Mouse (Mus musculus): ENCODE data around the gene Aes. TPM values are rescaled to one million over a fixed set of nuclear protein-coding genes. Genes with fewer than 3 reads are reported as not detected.

Aes gene
- polyA plus RNA-seq, 1 experiment from 2014 or later, result 683 TPM

DNA sequence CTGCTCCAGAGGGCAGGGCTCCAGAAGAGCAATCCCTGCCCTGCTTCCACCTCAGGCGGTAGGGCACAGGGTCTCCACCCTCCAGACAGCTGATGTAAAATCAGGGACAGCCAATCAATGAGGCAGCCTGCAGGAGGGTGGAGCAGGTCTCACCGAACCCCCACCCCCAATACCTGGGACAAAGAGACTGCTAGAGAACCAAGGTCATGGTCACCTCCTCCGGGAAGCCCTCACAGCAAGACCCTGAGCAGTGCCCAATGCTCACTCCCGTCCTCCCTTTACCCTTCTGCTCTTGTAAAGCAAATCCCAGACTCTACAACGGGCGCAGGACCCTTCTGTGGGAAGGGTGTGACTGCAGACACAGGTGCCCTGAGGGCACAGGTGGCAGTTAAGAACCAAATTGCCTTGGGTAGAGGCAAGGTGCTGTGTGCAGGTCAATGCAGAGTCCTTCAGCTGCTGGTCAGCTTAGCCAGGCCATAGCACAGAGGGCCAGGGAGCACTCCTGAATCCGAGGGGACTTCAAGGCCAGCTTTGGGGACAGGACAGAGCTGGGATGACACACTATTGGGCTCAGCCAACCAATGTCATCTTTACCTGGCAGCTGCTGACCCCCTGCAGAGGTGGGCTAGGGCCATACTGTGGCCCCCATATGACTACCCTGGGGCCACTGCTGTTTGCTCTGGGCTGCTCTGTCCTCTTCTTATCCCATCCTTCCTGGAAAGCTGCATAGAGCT, 16.4 kb upstream of the Aes start:
- WGBS, result 74% methylated on average over 7 of the region's 7 CpGs
- H3K9me3 ChIP-seq (ENCODE audit: control insufficient read depth, low read length), result no peaks in the 10 kb centered on the region
- H3K36me3 ChIP-seq (ENCODE audit: control insufficient read depth, insufficient read depth), result no peaks in the 10 kb centered on the region
- no peak for ATAC-seq
- H3K27me3 ChIP-seq (replicated peaks; ENCODE audit: control insufficient read depth, insufficient read depth, low read length), result no peaks in the 10 kb centered on the region
- H3K9ac ChIP-seq (replicated peaks; ENCODE audit: low read depth, low read length), result 0 out of 2 replicates have a peak overlapping the region, but pooled peaks have one; percentile 8
- no peak overlapping the region for H3K27ac ChIP-seq (ENCODE audit: low read length)
- peaks cover 24% of the 10 kb centered on the region for H3K4me1 ChIP-seq (replicated peaks; ENCODE audit: control insufficient read depth, insufficient read depth, low read length)
- no peak overlapping the region for H3K4me3 ChIP-seq (replicated peaks; ENCODE audit: low read length)
- H3K4me2 ChIP-seq (ENCODE audit: low read length), result peak overlapping the region; percentile 99; the same call in 1 of the 2 replicates

GRCm38 (mm10) chr10:81543633-81544032, 15.7 kb upstream of the Aes start:
- 56% methylated on average over 1 of the region's 1 CpGs for WGBS
- peaks cover 24% of the 10 kb centered on the region for H3K4me1 ChIP-seq (replicated peaks; ENCODE audit: control insufficient read depth, insufficient read depth, low read length)
- peak overlapping the region; percentile 99 for H3K4me2 ChIP-seq (ENCODE audit: low read length)
- H3K9ac ChIP-seq (replicated peaks; ENCODE audit: low read depth, low read length), result peak overlapping the region; percentile 97
- H3K36me3 ChIP-seq (ENCODE audit: control insufficient read depth, insufficient read depth), result no peaks in the 10 kb centered on the region
- H3K4me3 ChIP-seq (replicated peaks; ENCODE audit: low read length), result peak overlapping the region; percentile 93
- ATAC-seq, result no peak
- no peaks in the 10 kb centered on the region for H3K9me3 ChIP-seq (ENCODE audit: control insufficient read depth, low read length)
- H3K27me3 ChIP-seq (replicated peaks; ENCODE audit: control insufficient read depth, insufficient read depth, low read length), result no peaks in the 10 kb centered on the region
- no peak overlapping the region; the same call in 1 of the 2 replicates for H3K27ac ChIP-seq (ENCODE audit: low read length)

DNA sequence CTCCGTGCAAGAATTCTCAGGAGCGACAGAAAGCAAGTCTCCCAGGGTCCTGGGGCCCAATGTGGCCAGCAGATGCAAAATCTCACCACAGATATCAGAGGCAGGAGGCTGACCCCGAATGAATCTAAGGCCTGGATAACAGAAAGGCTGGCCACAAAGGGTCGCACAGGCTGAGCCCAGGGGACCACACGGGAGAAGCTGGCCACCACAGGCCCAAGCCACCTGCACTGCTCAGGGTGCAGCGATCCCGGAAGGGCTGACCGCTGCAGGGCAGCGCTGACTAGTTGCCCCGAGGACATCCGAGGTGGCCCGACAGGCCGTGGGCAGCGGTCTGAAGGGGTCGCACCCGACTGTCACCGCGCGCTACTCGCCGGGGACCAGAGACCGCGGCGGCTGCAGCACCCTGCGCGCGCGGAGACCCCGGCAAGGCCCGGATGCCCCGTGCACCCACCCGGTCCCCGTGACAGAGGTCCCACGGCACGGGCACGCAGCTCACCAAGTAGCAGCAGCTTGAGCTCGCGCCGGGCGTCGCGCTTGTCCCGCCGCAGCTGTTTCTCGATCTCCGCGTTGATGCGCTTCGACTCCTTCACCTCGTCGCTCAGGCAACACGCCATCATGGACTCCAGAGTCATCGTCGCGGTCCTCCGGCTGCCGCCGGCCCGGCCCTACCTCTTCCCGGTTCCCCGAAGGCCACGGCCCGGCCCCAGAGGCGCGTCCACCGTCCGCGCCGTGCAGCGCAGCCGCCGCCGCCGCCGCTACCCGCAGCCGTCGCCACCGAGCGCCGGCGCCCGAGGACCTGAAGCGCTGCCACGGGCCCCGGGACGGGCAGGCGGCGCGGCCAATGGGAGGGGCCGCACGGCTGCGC, 14.8 kb upstream of the Aes start:
- H3K27ac ChIP-seq (ENCODE audit: low read length), result peak overlapping the region; percentile 77
- no peaks in the 10 kb centered on the region for H3K36me3 ChIP-seq (ENCODE audit: control insufficient read depth, insufficient read depth)
- under 1% methylated on average over 92 of the region's 93 CpGs for WGBS
- peak; percentile 29 for ATAC-seq
- H3K4me2 ChIP-seq (ENCODE audit: low read length), result peak overlapping the region; percentile 99
- peaks cover 24% of the 10 kb centered on the region for H3K4me1 ChIP-seq (replicated peaks; ENCODE audit: control insufficient read depth, insufficient read depth, low read length)
- peak overlapping the region; percentile 97 for H3K9ac ChIP-seq (replicated peaks; ENCODE audit: low read depth, low read length)
- H3K27me3 ChIP-seq (replicated peaks; ENCODE audit: control insufficient read depth, insufficient read depth, low read length), result no peaks in the 10 kb centered on the region
- H3K4me3 ChIP-seq (replicated peaks; ENCODE audit: low read length), result peak overlapping the region; percentile 93
- H3K9me3 ChIP-seq (ENCODE audit: control insufficient read depth, low read length), result no peaks in the 10 kb centered on the region

GRCm38 (mm10) chr10:81545161-81545747, 14.0 kb upstream of the Aes start, which contains the start of gene Gna11:
Gna11 (minus strand) TSS chr10:81545190.
- peak within 1 kb of the TSS; percentile 93 for H3K4me3 ChIP-seq (replicated peaks; ENCODE audit: low read length)
- peak within 1 kb of the TSS; percentile 97 for H3K9ac ChIP-seq (replicated peaks; ENCODE audit: low read depth, low read length)
- H3K4me1 ChIP-seq (replicated peaks; ENCODE audit: control insufficient read depth, insufficient read depth, low read length), result peaks cover 24% of the 10 kb centered on the region
- H3K36me3 ChIP-seq (ENCODE audit: control insufficient read depth, insufficient read depth), result no peaks in the 10 kb centered on the region
- H3K27me3 ChIP-seq (replicated peaks; ENCODE audit: control insufficient read depth, insufficient read depth, low read length), result no peaks in the 10 kb centered on the region
- H3K27ac ChIP-seq (ENCODE audit: low read length), result peak within 1 kb of the TSS; percentile 96
- H3K4me2 ChIP-seq (ENCODE audit: low read length), result peak within 1 kb of the TSS; percentile 99
- peak; percentile 98 for ATAC-seq
- no peaks in the 10 kb centered on the region for H3K9me3 ChIP-seq (ENCODE audit: control insufficient read depth, low read length)
- WGBS, result under 1% methylated on average over 49 of the region's 59 CpGs

DNA sequence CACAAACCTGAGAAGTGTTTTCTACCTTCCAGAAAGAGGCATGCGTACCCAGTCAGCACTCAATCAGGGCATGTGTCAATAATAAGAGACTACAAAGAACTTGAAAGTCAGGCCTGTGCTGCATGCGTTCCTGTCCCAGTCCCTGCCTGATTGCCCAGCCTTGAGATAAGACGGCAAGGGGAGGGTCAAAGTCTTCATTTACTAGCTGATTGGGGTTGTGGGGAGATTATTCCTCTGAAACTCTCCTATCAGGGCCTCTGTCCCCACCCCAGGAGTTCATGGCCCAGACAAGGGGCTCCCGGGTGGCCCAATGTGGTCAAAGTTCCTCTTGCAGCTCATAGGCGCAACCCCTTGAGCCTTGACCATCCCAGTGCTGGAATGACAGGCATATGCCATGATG, 13.0 kb upstream of the Aes start:
- H3K9me3 ChIP-seq (ENCODE audit: control insufficient read depth, low read length), result no peaks in the 10 kb centered on the region
- H3K4me3 ChIP-seq (replicated peaks; ENCODE audit: low read length), result no peak overlapping the region
- no peaks in the 10 kb centered on the region for H3K27me3 ChIP-seq (replicated peaks; ENCODE audit: control insufficient read depth, insufficient read depth, low read length)
- H3K4me1 ChIP-seq (replicated peaks; ENCODE audit: control insufficient read depth, insufficient read depth, low read length), result peaks cover 24% of the 10 kb centered on the region
- H3K9ac ChIP-seq (replicated peaks; ENCODE audit: low read depth, low read length), result no peak overlapping the region
- H3K36me3 ChIP-seq (ENCODE audit: control insufficient read depth, insufficient read depth), result no peaks in the 10 kb centered on the region
- H3K27ac ChIP-seq (ENCODE audit: low read length), result no peak overlapping the region
- no peak for ATAC-seq
- 81% methylated on average over 5 of the region's 5 CpGs for WGBS
- H3K4me2 ChIP-seq (ENCODE audit: low read length), result no peak overlapping the region

DNA sequence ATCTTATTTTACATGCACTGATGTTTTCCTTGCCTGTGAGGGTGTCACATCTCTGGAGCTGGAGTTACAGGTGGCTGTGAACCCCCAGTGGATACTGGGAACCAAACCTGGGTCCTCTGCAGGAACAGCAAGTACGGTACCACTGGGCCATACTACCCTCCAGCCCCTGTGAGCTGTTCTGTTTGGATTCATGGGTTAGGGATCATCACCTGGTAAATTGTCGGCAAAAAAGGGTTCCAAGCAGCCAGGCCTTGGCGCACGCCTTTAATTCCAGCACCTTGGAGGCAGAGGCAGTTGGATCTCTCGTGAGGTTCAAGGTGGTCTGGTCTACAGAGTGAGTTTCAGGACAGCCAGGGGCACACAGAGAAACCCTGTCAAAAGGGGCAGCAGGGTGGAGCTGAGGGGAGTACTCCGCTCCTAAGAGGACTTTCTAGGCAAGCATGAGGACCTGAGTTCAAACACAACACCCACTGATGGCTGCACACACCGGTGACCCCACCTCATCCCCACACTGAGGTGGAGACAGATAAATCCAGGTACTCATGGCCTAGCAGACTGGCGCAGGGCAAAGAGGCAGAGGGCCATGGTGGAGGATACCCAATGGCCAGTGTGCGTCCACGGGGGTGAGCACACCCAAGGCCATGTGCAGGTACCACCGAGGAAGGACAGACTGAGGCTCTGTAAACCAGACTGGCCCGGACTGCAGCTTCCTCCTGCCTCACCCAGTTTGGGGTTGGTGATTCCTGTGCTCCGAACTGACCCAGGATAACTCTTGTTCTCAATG, 12.3 kb upstream of the Aes start:
- WGBS, result 91% methylated on average over 13 of the region's 13 CpGs
- no peaks in the 10 kb centered on the region for H3K27me3 ChIP-seq (replicated peaks; ENCODE audit: control insufficient read depth, insufficient read depth, low read length)
- H3K4me2 ChIP-seq (ENCODE audit: low read length), result no peak overlapping the region
- H3K36me3 ChIP-seq (ENCODE audit: control insufficient read depth, insufficient read depth), result no peaks in the 10 kb centered on the region
- no peak overlapping the region for H3K27ac ChIP-seq (ENCODE audit: low read length)
- no peak overlapping the region for H3K9ac ChIP-seq (replicated peaks; ENCODE audit: low read depth, low read length)
- no peak for ATAC-seq
- peaks cover 24% of the 10 kb centered on the region for H3K4me1 ChIP-seq (replicated peaks; ENCODE audit: control insufficient read depth, insufficient read depth, low read length)
- H3K4me3 ChIP-seq (replicated peaks; ENCODE audit: low read length), result no peak overlapping the region
- no peaks in the 10 kb centered on the region for H3K9me3 ChIP-seq (ENCODE audit: control insufficient read depth, low read length)

DNA sequence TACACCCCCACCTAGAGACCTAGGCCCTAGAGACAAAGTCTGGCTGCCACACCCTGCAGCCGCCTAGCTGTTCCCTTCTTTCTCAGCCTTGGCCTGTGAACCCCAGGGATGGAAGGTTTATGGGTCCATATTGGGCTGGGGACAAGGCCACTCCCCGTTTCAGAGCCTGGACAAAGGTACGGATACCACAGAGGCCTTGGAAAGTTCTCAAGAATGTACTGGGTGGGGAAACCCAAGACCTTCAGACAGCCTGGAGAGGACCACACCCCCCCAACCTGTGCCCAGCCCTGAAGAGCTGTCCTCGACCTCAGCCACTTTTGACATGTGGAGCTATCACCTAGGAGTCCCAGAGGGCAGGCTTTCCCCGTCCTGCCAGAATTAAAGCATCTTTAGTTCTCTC, 10.3 kb upstream of the Aes start:
- 65% methylated on average over 5 of the region's 5 CpGs for WGBS
- H3K9ac ChIP-seq (replicated peaks; ENCODE audit: low read depth, low read length), result no peak overlapping the region

GRCm38 (mm10) chr10:81550257-81550656, 9.0 kb upstream of the Aes start:
- Histone ChIP-seq H3K4me2 (ENCODE audit: low read length) (no peak overlapping the region), H3K4me3 (replicated peaks; ENCODE audit: low read length) (no peak overlapping the region), H3K9ac (replicated peaks; ENCODE audit: low read depth, low read length) (no peak overlapping the region), H3K27ac (ENCODE audit: low read length) (no peak overlapping the region), H3K27me3 (replicated peaks; ENCODE audit: control insufficient read depth, insufficient read depth, low read length) (no peaks in the 10 kb centered on the region), H3K4me1 (replicated peaks; ENCODE audit: control insufficient read depth, insufficient read depth, low read length) (peaks cover 4% of the 10 kb centered on the region), H3K9me3 (ENCODE audit: control insufficient read depth, low read length) (0 out of 2 replicates have a peak, but pooled peaks cover 3% of the 10 kb centered on the region), H3K36me3 (ENCODE audit: control insufficient read depth, insufficient read depth) (no peaks in the 10 kb centered on the region)
- WGBS, result 12% methylated on average over 7 of the region's 7 CpGs
- ATAC-seq, result no peak

More for the DNA sequence above, 10.3 kb upstream of the Aes start:
- H3K9me3 ChIP-seq (ENCODE audit: control insufficient read depth, low read length), result 0 out of 2 replicates have a peak, but pooled peaks cover 3% of the 10 kb centered on the region
- ATAC-seq, result no peak
- H3K4me3 ChIP-seq (replicated peaks; ENCODE audit: low read length), result no peak overlapping the region
- H3K4me1 ChIP-seq (replicated peaks; ENCODE audit: control insufficient read depth, insufficient read depth, low read length), result peaks cover 8% of the 10 kb centered on the region
- no peaks in the 10 kb centered on the region for H3K27me3 ChIP-seq (replicated peaks; ENCODE audit: control insufficient read depth, insufficient read depth, low read length)
- H3K4me2 ChIP-seq (ENCODE audit: low read length), result no peak overlapping the region
- H3K27ac ChIP-seq (ENCODE audit: low read length), result no peak overlapping the region
- no peaks in the 10 kb centered on the region for H3K36me3 ChIP-seq (ENCODE audit: control insufficient read depth, insufficient read depth)

All from forebrain, embryonic 16.5 days (tissue).